Mouse (Mus musculus) limb, embryonic 11.5 days (tissue): Measurements from ENCODE around the gene Lipe. TPM values are rescaled to one million over a fixed set of nuclear protein-coding genes. Genes with fewer than 3 reads are reported as not detected.

Source experiments
- ATAC-seq: fragments of 200-750 bp; cut with Nextera tagmentation; 2 replicates; pipeline ENCODE4 v1.8.0; 2017; ENCODE audit warnings: low read depth; ENCODE audit not compliant: insufficient number of reproducible peaks, low FRiP score, low TSS enrichment
- DNase-seq: peaks from one replicate; pipeline ENCODE4 v3.0.0-alpha.2; 2015; ENCODE audit warnings: low spot score
- H3K27ac ChIP-seq: fragments of 300-500 bp; sonication (generic); replicated peaks from 2 replicates; pipeline ENCODE4 v1.5.1; 2014; ENCODE audit warnings: low read depth, mild to moderate bottlenecking, low read length
- H3K27me3 ChIP-seq: fragments of 300-500 bp; sonication (generic); 2 replicates; pipeline ENCODE4 v1.6.1; 2014; ENCODE audit warnings: mild to moderate bottlenecking, low read length, mixed read lengths; ENCODE audit not compliant: control insufficient read depth, insufficient read depth
- H3K36me3 ChIP-seq: fragments of 300-500 bp; sonication (generic); 2 replicates; pipeline ENCODE4 v1.6.1; 2014; ENCODE audit warnings: mild to moderate bottlenecking, low read length, moderate library complexity, mixed read lengths; ENCODE audit not compliant: control insufficient read depth, insufficient read depth
- H3K4me1 ChIP-seq: fragments of 300-500 bp; sonication (generic); 2 replicates; pipeline ENCODE4 v1.6.1; 2014; ENCODE audit warnings: low read length, mixed read lengths; ENCODE audit not compliant: control insufficient read depth, insufficient read depth
- H3K4me2 ChIP-seq: fragments of 300-500 bp; sonication (generic); 2 replicates; pipeline ENCODE4 v1.6.1; 2014; ENCODE audit warnings: low read depth, mild to moderate bottlenecking, moderate library complexity; ENCODE audit not compliant: severe bottlenecking
- H3K4me3 ChIP-seq: fragments of 300-500 bp; sonication (generic); 2 replicates; pipeline ENCODE4 v1.5.1; 2014; ENCODE audit warnings: low read depth, low read length
- H3K9ac ChIP-seq: fragments of 300-500 bp; sonication (generic); 2 replicates; pipeline ENCODE4 v1.6.1; 2014; ENCODE audit warnings: mild to moderate bottlenecking, low read length
- H3K9me3 ChIP-seq: fragments of 300-500 bp; sonication (generic); 2 replicates; pipeline ENCODE4 v1.6.1; 2016; ENCODE audit warnings: low read length; ENCODE audit not compliant: control insufficient read depth
- WGBS: fragments of 180-500 bp; shearing (Covaris S2); extraction: QIAGEN DNeasy Blood & Tissue Kit; methylation state at CpG from one replicate; pipeline ENCODE4 v1.1.7; 2014; 5-methylcytosine and 5-hydroxymethylcytosine counted together
- polyA plus RNA-seq: library from polyadenylated mRNA; unstranded; fragments of >200 nt; fragmentation: Nextera tagmentation; extraction: Ambion mirVana; gene quantifications from 2 replicates; pipeline ENCODE4 v1.2.1, GENCODE M21; 2014

The Lipe gene
- polyA plus RNA-seq: 4.2 and 4.5 TPM in 2 replicates

DNA sequence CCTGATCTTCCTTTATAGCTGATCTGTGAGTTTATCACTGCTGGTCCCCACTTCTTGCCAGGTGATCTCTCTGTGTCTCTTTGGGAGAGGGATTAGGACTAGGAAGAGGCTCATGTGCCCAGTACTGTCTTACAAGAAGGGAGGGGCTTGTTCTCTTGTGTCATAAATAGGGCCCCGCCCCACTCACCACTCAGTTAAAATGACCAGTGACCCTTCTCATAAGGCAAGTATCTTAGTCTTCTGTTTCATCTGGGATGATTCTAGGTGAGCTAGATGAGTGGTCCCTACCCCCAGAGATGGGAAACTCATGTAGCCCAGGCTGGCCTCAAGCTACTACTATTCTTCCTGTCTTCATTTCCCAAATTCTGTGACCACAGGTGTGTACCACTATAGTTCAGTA is at the start of gene Lipe:
Gene Lipe (minus strand): TSS at position 101 of the 400 bp plus-strand sequence.
- no peak within 1 kb of the TSS; the same call in 1 of the 2 replicates for H3K4me2 ChIP-seq
- no peaks in the 10 kb centered on the region for H3K9me3 ChIP-seq
- H3K27me3 ChIP-seq: no peaks in the 10 kb centered on the region
- no peak for ATAC-seq
- 93% methylated on average over 1 of the region's 1 CpGs for WGBS
- no peak for DNase-seq
- no peak within 1 kb of the TSS for H3K27ac ChIP-seq
- H3K4me3 ChIP-seq: no peak within 1 kb of the TSS
- H3K9ac ChIP-seq: no peak within 1 kb of the TSS
- peaks cover 21% of the 10 kb centered on the region for H3K4me1 ChIP-seq
- no peaks in the 10 kb centered on the region for H3K36me3 ChIP-seq

DNA sequence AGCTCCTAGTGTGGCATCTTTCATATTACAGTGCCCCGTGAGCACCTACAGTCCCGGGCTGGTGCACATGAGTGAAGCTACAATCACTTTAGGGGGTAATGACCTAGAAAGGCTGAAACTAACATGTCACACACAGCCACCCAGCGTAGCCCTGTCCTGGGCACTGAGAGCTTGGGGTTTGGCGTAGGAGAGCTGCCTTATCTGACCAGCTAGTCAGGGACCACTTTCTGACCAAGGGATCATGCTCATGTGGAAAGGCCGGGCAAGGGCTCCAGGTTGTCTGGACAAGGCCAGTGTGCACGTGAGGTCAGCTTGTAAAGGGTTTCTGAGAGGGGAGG is 42.3 kb upstream of the Lipe start:
- H3K27ac ChIP-seq: no peak overlapping the region
- DNase-seq: no peak
- no peaks in the 10 kb centered on the region for H3K27me3 ChIP-seq
- no peaks in the 10 kb centered on the region for H3K36me3 ChIP-seq
- ATAC-seq: no peak
- no peak overlapping the region for H3K4me3 ChIP-seq
- WGBS: 84% methylated on average over 6 of the region's 6 CpGs
- H3K4me2 ChIP-seq: no peak overlapping the region
- no peaks in the 10 kb centered on the region for H3K9me3 ChIP-seq
- no peak overlapping the region for H3K9ac ChIP-seq
- no peaks in the 10 kb centered on the region for H3K4me1 ChIP-seq

DNA sequence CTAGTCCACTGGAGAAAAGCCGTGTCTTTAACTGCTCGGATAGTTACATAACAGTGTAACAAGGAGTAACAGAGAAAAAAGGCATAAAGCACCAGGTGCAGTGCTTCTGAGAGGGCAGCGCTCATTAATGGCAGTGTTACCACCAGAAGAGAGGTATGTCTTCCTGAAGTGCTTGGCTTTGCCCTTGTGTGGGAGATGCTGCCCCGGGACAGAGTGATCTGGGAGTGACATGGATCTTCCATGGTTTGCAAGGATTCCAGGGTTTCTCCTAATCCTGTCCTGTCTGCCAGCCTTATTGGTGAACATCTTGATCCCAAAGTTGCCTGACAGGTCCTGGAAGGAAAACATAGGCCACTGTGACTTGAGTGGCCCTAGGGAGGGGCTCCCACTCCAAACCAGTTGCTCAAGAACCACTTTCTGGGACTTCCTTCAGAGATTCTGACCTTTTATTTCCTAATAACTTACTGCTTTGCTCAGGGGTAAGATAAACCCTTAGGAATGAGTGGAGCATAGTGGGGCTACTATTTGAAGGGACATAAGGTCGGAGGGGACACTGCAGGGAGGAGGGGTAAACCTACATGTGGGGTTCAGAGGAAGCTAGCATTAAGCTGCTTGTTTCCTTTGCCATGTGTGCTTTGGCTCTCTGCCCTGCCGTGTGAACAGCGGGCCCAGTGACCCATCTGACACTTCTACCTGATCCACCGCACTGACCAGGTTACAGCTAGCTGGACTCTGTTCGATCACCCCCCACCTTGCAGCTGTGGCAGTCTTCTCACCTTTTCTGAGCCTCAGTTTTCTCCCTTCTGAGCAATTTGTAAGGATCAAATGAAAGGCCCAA is 41.7 kb upstream of the Lipe start:
- WGBS: 89% methylated on average over 9 of the region's 9 CpGs
- H3K4me1 ChIP-seq: no peaks in the 10 kb centered on the region
- no peaks in the 10 kb centered on the region for H3K27me3 ChIP-seq
- no peak overlapping the region for H3K9ac ChIP-seq
- no peaks in the 10 kb centered on the region for H3K36me3 ChIP-seq
- no peak overlapping the region for H3K27ac ChIP-seq
- H3K4me3 ChIP-seq: no peak overlapping the region
- ATAC-seq: no peak
- H3K9me3 ChIP-seq: no peaks in the 10 kb centered on the region
- H3K4me2 ChIP-seq: no peak overlapping the region
- DNase-seq: no peak

DNA sequence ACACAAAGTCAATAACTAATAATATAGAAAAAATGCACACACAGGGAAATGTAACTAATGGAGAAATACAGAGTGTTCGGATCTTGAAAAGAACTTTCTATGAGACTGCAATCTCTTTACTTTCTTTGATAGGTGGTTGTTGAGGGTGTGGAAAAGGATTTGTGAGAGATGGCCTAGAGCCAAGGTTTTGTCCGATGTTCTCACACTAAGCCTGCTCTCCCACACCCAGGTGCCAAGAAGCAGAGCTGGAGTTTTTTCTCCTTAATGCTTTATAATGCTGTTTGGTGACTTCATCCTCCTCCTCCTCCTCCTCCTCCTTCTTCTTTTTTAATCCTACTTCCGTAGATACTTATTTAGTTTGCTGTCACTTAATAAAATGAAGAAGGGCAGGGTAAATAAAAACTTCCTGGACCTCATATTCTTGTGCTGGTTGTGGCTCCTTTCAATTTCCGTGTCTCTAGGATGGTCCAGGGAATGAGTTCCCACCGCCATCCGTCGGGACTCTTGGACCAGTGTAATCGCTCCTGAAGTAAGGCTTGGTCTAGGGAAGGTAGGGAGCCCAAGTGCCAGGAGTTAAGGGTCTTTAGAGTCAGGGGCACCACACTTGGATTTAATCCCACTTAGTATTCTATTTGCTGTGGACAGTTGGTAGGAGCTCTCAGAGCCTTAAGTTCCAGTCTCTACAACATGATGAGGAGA is 40.8 kb upstream of the Lipe start:
- no peaks in the 10 kb centered on the region for H3K27me3 ChIP-seq
- 91% methylated on average over 8 of the region's 8 CpGs for WGBS
- H3K36me3 ChIP-seq: no peaks in the 10 kb centered on the region
- no peak overlapping the region for H3K4me3 ChIP-seq
- H3K27ac ChIP-seq: no peak overlapping the region
- no peak overlapping the region for H3K4me2 ChIP-seq
- ATAC-seq: no peak
- H3K4me1 ChIP-seq: no peaks in the 10 kb centered on the region
- no peaks in the 10 kb centered on the region for H3K9me3 ChIP-seq
- no peak for DNase-seq
- no peak overlapping the region for H3K9ac ChIP-seq

DNA sequence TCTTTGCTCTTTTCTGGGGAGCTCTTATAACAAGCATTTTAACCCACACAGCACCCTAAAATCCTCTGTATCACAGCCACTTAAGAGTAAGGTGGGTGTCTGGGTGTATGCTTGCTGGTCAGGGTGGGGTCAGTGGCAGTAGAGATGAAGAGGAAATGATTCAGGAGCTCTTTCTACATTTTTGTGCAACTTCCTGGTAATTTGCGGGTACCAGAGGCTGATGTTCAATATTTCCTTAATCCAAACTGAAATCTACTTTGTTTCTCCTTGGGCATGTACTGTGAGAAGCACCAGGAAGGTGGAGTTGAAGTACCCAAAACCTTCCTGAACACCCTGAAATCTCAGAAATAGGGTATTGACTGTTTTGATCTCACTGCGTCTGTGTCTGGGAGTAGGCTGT is 38.2 kb upstream of the Lipe start:
- DNase-seq (no peak), ATAC-seq (no peak)
- no peaks in the 10 kb centered on the region for H3K4me1 ChIP-seq
- no peaks in the 10 kb centered on the region for H3K36me3 ChIP-seq
- H3K4me3 ChIP-seq: no peak overlapping the region
- 95% methylated on average over 2 of the region's 2 CpGs for WGBS
- H3K27me3 ChIP-seq: no peaks in the 10 kb centered on the region
- H3K9ac ChIP-seq: no peak overlapping the region
- no peak overlapping the region for H3K27ac ChIP-seq
- H3K9me3 ChIP-seq: no peaks in the 10 kb centered on the region
- H3K4me2 ChIP-seq: no peak overlapping the region

DNA sequence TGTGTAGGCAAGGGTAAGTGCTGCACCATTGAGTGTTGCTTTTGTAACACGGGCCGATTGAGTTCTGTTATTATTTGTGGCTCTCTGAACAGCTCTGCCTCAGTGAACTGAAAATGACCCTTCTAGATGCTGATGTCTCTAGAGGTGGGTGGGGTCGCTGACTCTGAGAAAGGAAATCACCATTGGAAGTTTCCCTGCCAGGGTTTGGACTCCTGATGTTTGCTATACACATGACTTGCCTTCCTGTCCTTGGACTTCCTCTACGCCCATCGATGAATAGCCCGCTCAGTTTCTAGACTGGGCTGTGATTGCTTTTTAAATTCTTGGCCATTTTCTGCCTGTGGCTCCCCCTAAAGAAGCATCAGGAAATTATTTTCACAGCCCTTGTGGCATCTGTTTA is 37.7 kb upstream of the Lipe start:
- no peak overlapping the region for H3K27ac ChIP-seq
- ATAC-seq: no peak

DNA sequence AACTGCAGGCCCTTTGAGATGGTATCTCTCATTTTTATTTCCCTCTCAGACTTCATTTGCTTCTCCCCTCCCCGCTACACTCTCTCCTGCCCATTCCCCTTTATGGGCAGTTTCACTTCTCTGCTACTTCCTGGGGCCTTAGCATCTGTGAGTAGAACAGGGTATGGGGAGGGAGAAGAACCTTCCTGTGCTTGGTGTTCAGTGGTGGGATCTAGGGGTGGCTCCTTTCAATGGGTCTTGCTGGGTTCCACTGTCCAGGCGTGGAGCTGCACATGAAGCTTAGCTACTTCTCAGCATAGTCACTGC is 37.0 kb upstream of the Lipe start:
- no peak overlapping the region for H3K4me2 ChIP-seq
- DNase-seq: no peak
- 70% methylated on average over 2 of the region's 2 CpGs for WGBS
- no peaks in the 10 kb centered on the region for H3K9me3 ChIP-seq
- H3K36me3 ChIP-seq: no peaks in the 10 kb centered on the region
- no peaks in the 10 kb centered on the region for H3K27me3 ChIP-seq
- ATAC-seq: no peak
- H3K4me3 ChIP-seq: no peak overlapping the region
- no peak overlapping the region for H3K9ac ChIP-seq
- no peak overlapping the region for H3K27ac ChIP-seq
- no peaks in the 10 kb centered on the region for H3K4me1 ChIP-seq

More for the DNA sequence above, 37.7 kb upstream of the Lipe start:
- WGBS: 87% methylated on average over 6 of the region's 6 CpGs
- no peak overlapping the region for H3K4me3 ChIP-seq
- no peaks in the 10 kb centered on the region for H3K27me3 ChIP-seq
- H3K4me1 ChIP-seq: no peaks in the 10 kb centered on the region
- H3K9me3 ChIP-seq: no peaks in the 10 kb centered on the region
- no peaks in the 10 kb centered on the region for H3K36me3 ChIP-seq
- no peak overlapping the region for H3K4me2 ChIP-seq
- no peak overlapping the region for H3K9ac ChIP-seq
- no peak for DNase-seq

DNA sequence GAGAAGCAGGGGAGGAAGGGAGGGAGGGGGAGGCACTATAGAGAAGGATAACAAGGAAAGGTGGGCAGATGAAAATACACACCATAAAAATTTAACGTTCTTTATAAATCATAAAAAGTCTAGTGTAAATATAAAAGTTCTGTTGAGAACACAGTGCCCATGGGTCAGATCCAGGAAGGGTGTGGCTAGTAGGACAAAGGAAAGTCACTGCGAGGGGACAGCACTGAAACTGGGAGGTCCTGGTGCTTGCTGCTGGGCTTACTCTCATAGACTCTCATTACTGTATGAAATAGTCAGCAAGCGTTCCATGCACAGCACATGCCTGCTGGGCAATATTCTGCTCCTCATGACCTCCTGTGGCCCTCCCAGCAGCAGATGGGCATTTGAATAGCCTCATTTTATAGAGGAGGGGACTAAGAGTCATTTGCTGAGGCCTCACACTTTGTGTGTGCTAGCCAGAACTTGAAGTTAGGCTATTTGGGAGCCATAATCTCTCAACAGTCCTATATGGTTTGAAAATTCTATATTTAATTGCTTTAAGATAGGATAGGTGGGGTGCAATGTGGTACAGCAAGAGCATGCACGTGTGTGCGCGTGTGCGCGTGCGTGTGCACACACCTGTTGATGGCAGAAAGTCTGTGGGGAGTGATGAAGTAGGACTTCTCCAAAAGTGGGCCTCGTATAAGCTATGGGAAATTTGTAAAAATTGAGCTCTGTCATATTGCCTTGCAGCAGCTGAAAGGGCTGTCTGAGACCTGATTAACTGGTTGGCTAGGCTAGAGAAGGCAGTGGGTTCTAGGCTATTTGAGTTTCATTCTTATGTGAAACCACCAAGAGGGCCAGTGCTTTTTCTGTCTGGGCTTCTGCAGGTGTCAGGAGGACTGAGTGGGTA is 36.4 kb upstream of the Lipe start:
- no peaks in the 10 kb centered on the region for H3K9me3 ChIP-seq
- no peak overlapping the region for H3K4me2 ChIP-seq
- no peak overlapping the region for H3K9ac ChIP-seq
- no peak for DNase-seq
- no peaks in the 10 kb centered on the region for H3K27me3 ChIP-seq
- H3K4me1 ChIP-seq: no peaks in the 10 kb centered on the region
- H3K27ac ChIP-seq: no peak overlapping the region
- no peaks in the 10 kb centered on the region for H3K36me3 ChIP-seq
- no peak for ATAC-seq
- H3K4me3 ChIP-seq: no peak overlapping the region
- WGBS: 91% methylated on average over 10 of the region's 10 CpGs
